Mouse (Mus musculus): ENCODE results near the gene Txndc5.

DNA sequence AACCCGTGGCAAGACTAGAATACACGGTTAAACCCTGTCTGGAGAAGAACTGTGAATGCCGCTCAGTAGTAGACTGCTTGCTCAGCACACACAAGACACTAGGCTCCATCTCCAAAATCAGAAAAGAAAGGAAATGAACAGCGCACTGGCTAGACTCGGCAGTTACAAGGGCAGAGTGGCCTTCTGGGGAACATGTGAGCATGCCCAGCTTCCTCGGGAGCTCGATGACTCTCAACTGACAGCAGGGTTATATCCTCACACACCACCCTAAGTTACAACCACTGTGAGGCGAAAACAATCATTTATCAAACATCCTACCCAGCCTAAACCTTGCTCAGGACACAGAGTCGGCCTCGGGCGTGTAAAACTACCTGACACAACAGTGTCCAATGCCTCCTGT is 8.3 kb downstream of the Txndc5 start:
- TF ChIP-seq CTCF (IDR thresholded peaks at IDR 0.05; ENCODE audit: low read depth, low read length) = no peak
- TF ChIP-seq GATA2 (IDR thresholded peaks at IDR 0.05; ENCODE audit: borderline replicate concordance, low read depth, low read length) = no peak
- no peak for TF ChIP-seq GATA1 (IDR thresholded peaks at IDR 0.05; ENCODE audit: borderline replicate concordance, low read length)
- no peak for TF ChIP-seq TAL1 (conservative IDR thresholded peaks at IDR 0.05; ENCODE audit: low read depth, low read length)
- no peak for TF ChIP-seq POLR2AphosphoS5 (IDR thresholded peaks at IDR 0.05; ENCODE audit: insufficient replicate concordance, low read depth, low read length)

Measured in G1E (cell line).